Mouse (Mus musculus) gastrocnemius, adult 18-20 months (tissue): ENCODE measurements around the gene Ankrd13d. TPM values are rescaled to one million over a fixed set of nuclear protein-coding genes. Genes with fewer than 3 reads are reported as not detected.

Experiments used
- DNase-seq: peaks from one replicate; pipeline ENCODE4 v3.0.0; 2021; ENCODE audit warnings: low spot score
- long read RNA-seq, 2 experiments: library from polyadenylated mRNA; stranded (forward); transcript quantifications; one replicate each; pipeline ENCODE4 v2.0.0; 2021
- total RNA-seq, 2 experiments: library from RNA; stranded (reverse); gene quantifications; 2 replicates each; pipeline ENCODE4 v1.2.3; 2021

Gene Ankrd13d
- under 1 TPM; 0.16 to 0.81 TPM for total RNA-seq
- long read RNA-seq, experiment 1, partial matches to known transcripts, result 1 of 1 reads
- long read RNA-seq, experiment 1, other reads (novel, unspliced or antisense), result 0 of 1 reads
- long read RNA-seq, experiment 2, result 0 reads

DNA sequence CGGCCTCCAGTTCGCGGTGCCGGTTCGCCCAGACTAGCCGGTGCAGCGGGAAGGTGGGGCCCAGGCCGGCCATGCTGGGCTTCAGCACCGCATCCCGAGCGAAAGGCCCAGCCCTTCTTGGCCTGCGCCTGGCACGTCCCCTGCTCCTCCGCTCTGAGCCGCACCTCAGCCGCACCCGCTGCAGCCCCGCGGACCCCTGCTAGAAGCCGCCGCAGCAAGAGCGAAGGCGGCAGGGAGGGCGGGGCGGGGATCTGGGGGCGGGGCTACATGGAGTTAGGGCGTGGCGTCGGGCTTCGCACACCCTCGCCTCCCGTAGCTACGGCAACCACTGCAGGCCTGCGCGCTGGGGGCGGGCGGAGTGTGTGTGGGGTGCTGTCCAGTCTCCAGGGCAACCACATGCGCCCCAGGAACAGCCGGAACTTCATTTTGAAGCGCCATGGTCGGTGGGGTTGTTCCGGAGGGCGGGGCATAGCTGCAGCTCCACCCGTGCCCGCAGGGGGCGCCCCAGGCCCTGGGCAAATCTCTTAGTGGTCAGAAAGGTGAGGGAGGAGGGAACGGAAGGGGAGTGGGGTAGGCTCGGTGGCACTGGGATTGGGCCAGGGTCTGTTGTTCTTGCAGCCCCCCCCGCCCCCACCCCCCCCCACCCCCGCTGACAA lies at the start of gene Ankrd13d:
Ankrd13d (minus strand) TSS at position 240 of the 656 bp plus-strand sequence.
- peak; percentile 84 for DNase-seq

DNA sequence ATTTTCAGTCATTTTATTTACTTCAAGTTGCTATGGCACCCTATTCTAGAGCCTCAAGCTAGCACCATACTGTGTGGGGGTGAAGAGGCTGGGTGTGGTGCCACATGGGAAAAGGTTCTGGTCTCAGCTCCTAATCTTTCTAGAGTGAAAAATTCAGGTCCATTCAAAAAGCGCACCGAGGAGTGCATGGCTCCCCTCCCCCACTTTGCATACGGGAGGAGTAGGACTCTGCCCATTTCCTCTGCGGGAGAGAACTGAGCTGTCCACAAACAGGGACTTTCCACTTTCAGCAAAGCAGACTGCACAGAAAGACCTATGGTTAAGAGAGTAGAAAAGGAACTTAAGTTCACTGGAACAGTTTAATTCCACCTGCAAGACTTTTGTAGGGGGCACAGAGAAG lies 49.7 kb upstream of the Ankrd13d start:
- peak; percentile 42 for DNase-seq

DNA sequence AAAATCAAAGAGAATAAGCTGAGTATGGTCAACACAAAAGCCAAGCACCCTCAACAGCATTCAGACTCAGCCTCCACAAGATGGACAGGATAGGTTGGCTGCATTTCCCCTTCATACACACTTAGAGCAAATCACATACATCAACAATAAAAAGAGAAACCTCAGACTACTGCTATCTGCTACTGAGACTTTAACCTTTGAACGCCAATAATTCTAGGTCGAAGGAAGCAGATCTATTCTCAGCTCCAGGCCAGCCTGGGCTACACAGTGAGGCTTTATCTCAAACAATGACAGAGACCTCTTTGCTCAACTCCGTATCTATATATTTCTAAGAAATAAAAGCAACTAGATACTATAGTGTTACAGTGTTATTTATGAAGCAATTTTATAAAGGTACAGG lies 48.3 kb upstream of the Ankrd13d start:
- DNase-seq, result no peak

GRCm38 (mm10) chr19:4330603-4331002 lies 47.7 kb upstream of the Ankrd13d start:
- no peak for DNase-seq

GRCm38 (mm10) chr19:4328737-4329304 lies 45.9 kb upstream of the Ankrd13d start:
- DNase-seq, result no peak

GRCm38 (mm10) chr19:4326881-4327280 lies 43.9 kb upstream of the Ankrd13d start:
- peak; percentile 47 for DNase-seq

DNA sequence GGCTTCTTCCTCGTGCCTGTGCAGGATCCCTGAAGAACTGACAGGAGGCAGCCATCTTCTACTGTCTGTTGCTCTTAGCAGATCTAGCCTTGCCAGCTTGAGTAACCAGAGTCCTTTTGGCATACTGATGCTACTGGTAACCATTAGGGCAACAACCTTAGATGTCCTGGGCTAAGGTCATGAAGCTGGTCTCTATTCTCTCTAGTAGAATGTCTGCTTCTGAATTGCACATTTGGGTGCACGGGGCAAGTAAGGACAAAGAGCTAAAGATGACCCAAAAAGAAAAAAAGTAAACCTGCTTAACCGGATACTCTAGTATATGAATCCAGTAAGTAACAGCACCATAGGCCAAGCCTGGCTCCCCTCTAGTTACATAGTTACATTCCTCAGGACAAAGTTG lies 43.2 kb upstream of the Ankrd13d start:
- peak; percentile 34 for DNase-seq

- DNase-seq, result no peak
Measured at GRCm38 (mm10) chr19:4322134-4322533, 39.2 kb upstream of the Ankrd13d start.

DNA sequence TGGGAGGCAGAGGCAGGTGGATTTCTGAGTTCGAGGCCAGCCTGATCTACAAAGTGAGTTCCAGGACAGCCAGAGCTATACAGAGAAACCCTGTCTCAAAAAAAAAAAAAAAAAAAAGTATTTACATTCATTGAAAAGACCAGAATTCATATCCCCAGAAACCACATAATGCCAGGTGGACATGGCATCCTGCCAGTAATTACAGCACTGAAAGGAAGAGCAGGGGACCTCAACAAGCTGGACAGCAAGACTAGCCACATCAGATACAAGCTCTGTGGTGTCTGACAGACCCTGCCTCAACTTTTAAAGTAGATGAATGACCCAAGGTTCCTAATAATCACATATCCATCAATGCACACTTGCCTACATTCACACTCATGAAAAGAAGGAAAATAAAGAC lies 38.7 kb upstream of the Ankrd13d start:
- no peak for DNase-seq

DNA sequence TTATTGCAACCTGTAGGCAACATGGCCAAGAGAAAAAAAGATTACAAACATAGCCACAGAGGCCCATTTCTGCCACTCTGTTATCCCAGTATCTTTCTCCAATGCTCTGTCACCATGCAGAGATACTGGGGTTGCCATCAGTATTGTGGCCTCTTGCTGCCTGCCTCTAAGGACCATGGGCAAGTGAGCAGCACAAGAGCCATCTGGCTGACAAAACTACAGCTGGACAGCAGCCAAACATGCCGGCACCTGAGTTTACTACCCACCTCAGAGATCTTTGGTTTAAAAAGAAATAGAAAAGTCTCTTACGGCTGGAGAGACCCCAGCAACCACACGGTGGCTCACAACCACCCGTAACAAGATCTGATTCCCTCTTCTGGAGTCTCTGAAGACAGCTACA lies 36.3 kb upstream of the Ankrd13d start:
- no peak for DNase-seq

GRCm38 (mm10) chr19:4317181-4317580 lies 34.2 kb upstream of the Ankrd13d start:
- no peak for DNase-seq

GRCm38 (mm10) chr19:4315223-4315944 lies 32.4 kb upstream of the Ankrd13d start:
- no peak for DNase-seq

DNA sequence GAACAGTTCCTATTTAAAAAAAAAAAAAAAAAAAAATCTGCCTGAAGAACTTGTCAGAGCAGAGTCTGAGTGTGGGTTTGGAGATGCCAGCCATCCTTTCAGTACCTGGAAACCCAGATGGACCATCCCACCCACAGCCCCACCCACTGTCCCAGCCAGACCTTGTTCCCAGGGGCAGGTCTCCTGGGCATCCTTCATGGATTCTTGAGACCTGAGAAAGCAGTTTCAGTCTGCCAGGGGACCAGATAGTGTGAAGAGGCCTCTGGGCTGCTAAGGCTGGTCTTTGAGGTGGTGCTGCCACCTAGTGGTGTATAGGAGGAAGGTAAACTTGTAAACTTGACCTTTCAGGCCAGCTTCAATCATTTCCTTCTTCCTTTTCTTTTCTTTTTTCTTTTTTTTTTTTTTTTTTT lies 26.8 kb upstream of the Ankrd13d start:
- peak; percentile 71 for DNase-seq

DNA sequence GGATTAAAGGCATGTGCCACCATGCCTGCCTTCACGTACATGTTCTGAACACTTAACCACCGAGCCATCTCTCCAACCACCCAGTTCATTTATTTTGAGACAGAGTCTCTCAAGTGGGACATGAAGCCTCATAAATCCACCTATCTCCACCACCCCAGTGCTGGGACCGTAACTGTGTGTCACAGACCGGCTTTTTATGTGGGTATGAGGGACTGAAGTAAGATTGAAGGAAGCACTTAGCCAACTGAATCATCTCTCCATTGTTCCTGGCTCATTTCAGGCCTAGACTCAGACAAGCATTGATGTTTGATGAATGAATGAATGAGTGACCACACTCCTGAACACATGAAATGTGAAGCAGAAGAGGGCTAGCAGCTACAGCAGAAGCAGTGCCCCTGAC lies 26.4 kb upstream of the Ankrd13d start:
- DNase-seq, result no peak

- DNase-seq, result peak; percentile 75
Measured at GRCm38 (mm10) chr19:4306190-4306577, 23.2 kb upstream of the Ankrd13d start, which contains the start of gene Grk2. Gene Grk2, minus strand, starts transcription at chr19:4306222.

- DNase-seq, result peak; percentile 24
Measured at GRCm38 (mm10) chr19:4305491-4306189, 22.7 kb upstream of the Ankrd13d start.

DNA sequence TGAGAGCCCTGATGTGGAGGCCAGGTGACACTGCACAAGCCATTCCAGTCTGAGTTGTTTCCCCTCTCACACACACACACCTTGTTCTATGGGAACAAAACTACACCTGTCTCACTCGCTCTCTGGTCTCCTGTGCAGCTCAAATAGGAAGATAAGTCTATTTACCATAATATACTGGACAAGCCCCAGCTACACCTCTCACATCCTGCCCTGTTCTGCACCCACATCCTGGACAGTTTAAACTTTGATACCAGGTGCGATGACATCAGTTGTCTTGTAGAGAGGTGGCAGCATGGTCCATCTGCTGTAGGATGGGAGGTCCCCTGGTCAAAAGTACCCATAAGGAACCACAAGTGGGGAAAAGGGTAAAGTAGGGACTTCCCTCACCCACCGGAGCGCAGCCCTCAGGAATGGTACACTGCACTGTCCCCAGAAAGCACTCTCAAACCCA lies 22.0 kb upstream of the Ankrd13d start:
- DNase-seq, result no peak

DNA sequence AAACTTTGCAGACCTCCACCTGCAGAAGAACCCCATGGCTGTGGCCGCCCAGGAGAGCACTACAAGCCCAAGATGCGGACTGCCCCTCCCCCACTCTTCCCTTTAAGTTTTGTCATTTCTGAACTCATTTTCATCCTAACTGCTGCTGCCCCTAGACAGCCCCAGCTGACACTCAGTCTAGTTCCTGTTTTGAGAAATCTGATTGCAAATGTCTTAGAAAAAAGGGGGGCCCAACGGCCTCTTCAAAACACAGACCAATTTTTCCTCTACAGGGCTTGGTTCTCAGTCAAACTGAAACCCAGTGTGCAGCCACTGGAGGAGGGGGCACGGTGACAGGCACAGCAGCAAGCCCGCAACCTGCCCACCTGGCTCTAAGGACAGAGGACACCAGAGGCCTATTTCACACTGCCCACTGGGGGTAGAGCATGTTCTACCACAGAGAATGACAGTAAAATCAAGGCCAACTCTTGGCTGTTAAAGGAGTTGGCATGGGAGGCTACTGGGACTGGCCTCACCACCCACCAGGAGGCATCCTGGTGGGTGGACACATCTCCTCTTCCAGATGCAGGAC lies 21.4 kb upstream of the Ankrd13d start:
- DNase-seq, result no peak

GRCm38 (mm10) chr19:4303640-4303995 lies 20.7 kb upstream of the Ankrd13d start:
- DNase-seq, result no peak

DNA sequence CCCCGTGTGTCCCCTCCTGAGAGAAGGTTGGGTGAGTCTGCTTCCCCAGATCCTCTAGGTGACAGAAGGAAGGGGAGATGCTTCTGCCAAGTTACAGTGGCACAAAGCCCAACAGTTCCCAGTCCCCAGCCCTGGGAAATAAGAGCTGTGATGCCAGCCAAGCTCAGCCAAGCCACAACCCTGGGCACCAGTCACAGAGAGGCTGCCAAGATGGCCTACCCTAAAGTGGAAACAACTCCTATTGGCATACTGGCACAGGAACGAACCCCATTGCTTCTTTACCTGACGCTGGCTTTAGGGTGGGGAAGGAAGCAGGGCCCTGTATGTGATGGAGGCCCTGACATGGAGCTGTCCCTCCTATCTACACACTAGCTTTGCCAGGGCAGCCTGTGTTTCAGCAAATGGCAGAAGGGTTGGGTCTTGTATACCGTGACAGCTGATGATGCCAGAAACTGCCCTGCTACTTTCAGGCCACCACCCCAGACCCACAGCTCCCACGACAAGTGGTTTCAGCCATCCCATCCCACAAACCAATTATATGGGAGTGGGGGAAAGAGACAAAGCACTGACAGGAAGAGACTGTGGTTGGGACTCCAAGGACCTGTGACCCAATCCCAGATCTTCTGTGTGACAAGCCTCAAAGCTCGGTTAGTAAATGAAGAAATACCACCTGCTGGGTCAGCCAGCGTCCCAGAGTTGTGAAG lies 20.2 kb upstream of the Ankrd13d start:
- DNase-seq, result peak; percentile 83
